Mouse (Mus musculus) lung, postnatal 0 days (tissue): Measurements from ENCODE around the gene Hs2st1. TPM values are rescaled to one million over a fixed set of nuclear protein-coding genes. Genes with fewer than 3 reads are reported as not detected.

Experiments used
- ATAC-seq: fragments of 200-750 bp; cut with Nextera tagmentation; 2 replicates; pipeline ENCODE4 v1.8.0; 2017; ENCODE audit warnings: moderate library complexity
- DNase-seq: peaks from one replicate; pipeline ENCODE4 v3.0.0-alpha.2; 2016; ENCODE audit warnings: low spot score
- H3K27ac ChIP-seq: fragments of 300-500 bp; sonication (generic); 2 replicates; pipeline ENCODE4 v1.5.1; 2014; ENCODE audit warnings: antibody characterized with exemption, mild to moderate bottlenecking, low read length, mixed read lengths
- H3K27me3 ChIP-seq: fragments of 300-500 bp; sonication (generic); replicated peaks from 2 replicates; pipeline ENCODE4 v1.6.1; 2014; ENCODE audit warnings: low read length, mixed read lengths; ENCODE audit not compliant: insufficient read depth
- H3K36me3 ChIP-seq: fragments of 300-500 bp; sonication (generic); 2 replicates; pipeline ENCODE4 v1.6.1; 2014; ENCODE audit warnings: low read length, mixed read lengths; ENCODE audit not compliant: insufficient read depth
- H3K4me1 ChIP-seq: fragments of 300-500 bp; sonication (generic); 2 replicates; pipeline ENCODE4 v1.6.1; 2014; ENCODE audit warnings: antibody characterized with exemption, low read depth, low read length, mixed read lengths; ENCODE audit not compliant: insufficient read depth
- H3K4me2 ChIP-seq: fragments of 300-500 bp; sonication (generic); replicated peaks from 2 replicates; pipeline ENCODE4 v1.6.1; 2014; ENCODE audit warnings: low read depth, mild to moderate bottlenecking, low read length, moderate library complexity, mixed read lengths
- H3K4me3 ChIP-seq: fragments of 300-500 bp; sonication (generic); 2 replicates; pipeline ENCODE4 v1.5.1; 2014; ENCODE audit warnings: low read depth, low read length
- H3K9ac ChIP-seq: fragments of 300-500 bp; sonication (generic); replicated peaks from 2 replicates; pipeline ENCODE4 v1.6.1; 2014; ENCODE audit warnings: low read depth, mild to moderate bottlenecking
- H3K9me3 ChIP-seq: fragments of 300-500 bp; sonication (generic); 2 replicates; pipeline ENCODE4 v1.6.1; 2016; ENCODE audit warnings: low read length, mixed read lengths
- CTCF ChIP-seq: IDR thresholded peaks from 2 replicates; pipeline ENCODE4 v1.5.1; 2016; ENCODE audit warnings: antibody characterized with exemption, mild to moderate bottlenecking
- EP300 ChIP-seq: IDR thresholded peaks from 2 replicates; pipeline ENCODE4 v1.6.1; 2016; ENCODE audit warnings: antibody characterized with exemption, mild to moderate bottlenecking, control low read depth
- WGBS: fragments of 180-500 bp; shearing (Covaris S2); extraction: QIAGEN DNeasy Blood & Tissue Kit; methylation state at CpG from one replicate; pipeline ENCODE4 v1.1.7; 2014; 5-methylcytosine and 5-hydroxymethylcytosine counted together
- polyA plus RNA-seq: library from polyadenylated mRNA; unstranded; fragments of >200 nt; fragmentation: Nextera tagmentation; extraction: Ambion mirVana; gene quantifications from 2 replicates; pipeline ENCODE4 v1.2.1, GENCODE M21; 2015

Gene Hs2st1
- polyA plus RNA-seq, 1 experiment from 2014 or later, result 25.1 TPM

DNA sequence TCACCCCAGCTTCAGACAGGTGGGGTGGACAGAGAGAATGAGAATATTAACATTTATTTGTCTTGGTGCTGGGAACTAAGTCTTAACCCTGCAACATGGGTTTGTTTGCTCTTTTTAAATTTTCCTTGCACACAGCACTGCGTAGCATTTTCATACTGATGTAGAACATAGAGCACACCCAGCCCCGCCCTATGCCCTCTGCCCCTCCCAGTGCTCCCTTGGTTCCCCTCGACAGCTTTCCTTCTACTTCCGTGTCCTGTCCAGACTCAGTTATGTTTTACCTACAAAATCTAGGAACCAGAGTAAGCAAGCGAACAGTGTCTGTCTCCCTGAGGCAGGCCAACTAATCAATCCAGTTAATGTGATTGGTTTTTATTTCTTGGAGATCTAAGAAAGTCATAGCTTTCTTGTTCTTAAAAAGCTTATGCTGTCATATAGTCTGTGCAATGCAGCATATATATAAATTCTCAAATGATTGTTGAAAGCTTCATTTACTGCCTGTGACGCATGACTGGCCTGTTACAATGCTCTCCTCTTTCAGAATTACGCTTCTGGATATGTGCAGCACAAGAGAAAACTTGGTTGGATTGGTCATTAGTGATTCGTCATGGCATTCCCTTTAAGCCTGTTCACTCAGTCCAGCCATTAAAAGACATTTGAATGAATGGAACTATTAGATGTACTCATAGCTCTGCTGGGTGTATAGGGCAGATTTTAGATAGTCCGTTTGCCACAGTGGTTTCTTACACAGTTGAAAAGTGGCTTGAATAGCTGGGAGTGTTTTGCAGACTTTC lies 23.2 kb upstream of the Hs2st1 start:
- Histone ChIP-seq H3K4me3 (no peak overlapping the region), H3K4me2 (no peak overlapping the region), H3K9me3 (no peaks in the 10 kb centered on the region), H3K4me1 (no peaks in the 10 kb centered on the region), H3K36me3 (peaks cover 18% of the 10 kb centered on the region; the same call in 1 of the 2 replicates), H3K9ac (no peak overlapping the region), H3K27me3 (no peaks in the 10 kb centered on the region), H3K27ac (no peak overlapping the region)
- WGBS, result 83% methylated on average over 9 of the region's 9 CpGs
- DNase-seq, result no peak
- TF ChIP-seq EP300, result no peak
- no peak for TF ChIP-seq CTCF
- no peak for ATAC-seq

DNA sequence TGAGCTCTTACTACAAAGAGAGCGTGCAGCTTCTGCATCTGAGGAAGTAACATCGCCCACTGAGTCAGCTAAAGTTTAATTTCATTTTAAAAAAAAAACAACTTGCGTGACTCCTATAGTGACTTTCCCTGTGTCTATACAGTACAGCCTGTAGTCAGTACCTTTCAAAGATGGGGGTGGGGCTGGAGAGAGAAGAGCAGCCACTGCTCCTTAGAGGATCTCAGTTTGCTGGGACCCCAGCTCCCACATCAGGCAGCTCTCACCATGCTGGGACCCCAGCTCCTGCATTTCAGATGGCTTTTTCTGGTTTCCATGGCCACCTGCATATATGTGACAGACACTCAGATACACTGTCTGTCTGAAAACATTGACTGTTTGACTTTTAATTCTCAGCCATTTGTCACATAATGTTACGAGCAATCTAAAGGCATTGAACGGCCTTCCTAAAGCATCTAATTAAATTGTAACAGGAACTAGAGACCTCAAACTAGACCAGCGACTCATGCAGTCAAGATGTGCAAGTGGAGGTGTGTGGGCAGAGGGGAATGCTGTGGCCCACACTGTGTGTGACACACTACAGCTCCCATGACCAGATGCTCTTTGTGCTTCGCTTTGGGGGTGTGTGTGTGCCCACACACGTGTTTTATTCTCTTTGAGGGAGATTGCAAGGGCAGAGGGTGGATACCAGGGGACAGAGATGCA lies 19.4 kb upstream of the Hs2st1 start:
- ATAC-seq (no peak), DNase-seq (no peak)
- Histone ChIP-seq H3K4me3 (no peak overlapping the region), H3K27ac (no peak overlapping the region), H3K9me3 (no peaks in the 10 kb centered on the region), H3K4me1 (peaks cover 4% of the 10 kb centered on the region; the same call in 1 of the 2 replicates), H3K4me2 (no peak overlapping the region), H3K9ac (no peak overlapping the region), H3K27me3 (no peaks in the 10 kb centered on the region), H3K36me3 (peaks cover 15% of the 10 kb centered on the region; the same call in 1 of the 2 replicates)
- TF ChIP-seq CTCF, result no peak
- no peak for TF ChIP-seq EP300
- 88% methylated on average over 8 of the region's 8 CpGs for WGBS

DNA sequence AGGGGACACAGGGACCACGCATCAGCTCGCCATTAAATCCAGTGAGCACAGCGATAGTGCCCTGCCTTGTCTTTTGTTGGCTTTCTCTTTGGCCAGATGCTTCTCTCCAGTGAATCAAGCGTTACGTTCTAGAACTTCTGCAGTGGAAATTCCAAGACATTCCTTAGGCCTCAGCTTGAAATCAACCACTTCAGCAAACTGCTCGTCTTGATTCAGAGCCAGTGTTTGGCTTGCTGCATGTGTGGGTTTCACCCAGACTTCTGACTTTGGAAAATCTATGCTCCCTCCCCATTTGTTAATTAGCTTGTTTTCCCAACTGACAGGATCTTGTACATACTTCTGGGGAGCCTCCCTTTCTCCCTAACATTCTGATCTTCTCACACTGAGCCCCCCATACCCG lies 16.8 kb upstream of the Hs2st1 start:
- peak; percentile 59 for ATAC-seq
- Histone ChIP-seq H3K27me3 (no peaks in the 10 kb centered on the region), H3K36me3 (peaks cover 14% of the 10 kb centered on the region; the same call in 1 of the 2 replicates), H3K9me3 (no peaks in the 10 kb centered on the region), H3K4me2 (no peak overlapping the region), H3K4me3 (no peak overlapping the region), H3K27ac (peak overlapping the region; percentile 38; the same call in 1 of the 2 replicates), H3K4me1 (peaks cover 16% of the 10 kb centered on the region; the same call in 1 of the 2 replicates), H3K9ac (no peak overlapping the region)
- TF ChIP-seq CTCF (no peak), EP300 (no peak)
- 46% methylated on average over 7 of the region's 7 CpGs for whole genome bisulfite sequencing
- peak; percentile 85 for DNase-seq

DNA sequence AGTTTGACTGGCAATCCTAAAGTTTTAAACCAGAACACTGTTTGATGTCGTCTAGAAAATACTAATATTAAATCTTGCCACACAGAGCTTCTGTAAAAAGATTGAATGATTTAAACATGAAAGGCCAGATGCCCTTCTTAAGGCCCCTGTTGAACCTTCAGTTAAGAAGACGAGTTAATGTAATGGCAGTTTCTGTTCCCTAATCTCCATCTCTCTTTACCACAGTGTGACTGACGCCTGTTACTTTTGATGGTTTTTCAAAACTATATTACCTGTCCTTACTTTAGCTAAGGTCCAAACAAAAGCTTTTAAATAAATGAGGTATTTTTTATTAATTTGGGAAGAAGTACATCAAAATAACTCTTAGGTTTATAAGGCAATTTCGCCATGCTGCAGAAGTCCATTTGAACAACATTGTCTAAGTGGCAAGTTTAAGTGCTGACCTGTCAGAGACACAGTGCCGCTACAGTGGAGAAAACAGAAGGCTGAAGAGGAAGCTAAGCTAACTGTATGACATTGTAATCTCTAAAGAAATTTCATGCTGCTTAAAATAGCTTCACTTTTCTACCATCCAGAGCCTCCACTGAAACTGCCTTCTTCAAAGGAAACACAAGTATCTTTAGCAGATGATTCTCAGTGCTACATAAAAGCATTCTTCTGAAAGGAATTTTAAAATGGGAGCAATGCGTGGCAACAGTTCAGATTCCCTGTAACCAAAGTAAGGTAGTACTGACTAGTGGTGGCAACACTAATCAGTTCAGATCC lies 15.0 kb upstream of the Hs2st1 start:
- 66% methylated on average over 6 of the region's 6 CpGs for WGBS
- Histone ChIP-seq H3K36me3 (0 out of 2 replicates have a peak, but pooled peaks cover 4% of the 10 kb centered on the region), H3K4me1 (peaks cover 22% of the 10 kb centered on the region; the same call in 1 of the 2 replicates), H3K27ac (no peak overlapping the region; the same call in 1 of the 2 replicates), H3K4me3 (no peak overlapping the region), H3K4me2 (no peak overlapping the region), H3K27me3 (no peaks in the 10 kb centered on the region), H3K9ac (no peak overlapping the region), H3K9me3 (no peaks in the 10 kb centered on the region)
- TF ChIP-seq CTCF, result no peak
- TF ChIP-seq EP300, result no peak
- DNase-seq, result peak; percentile 49
- peak; percentile 22; the same call in 1 of the 2 replicates for ATAC-seq

- H3K4me1 ChIP-seq, result peaks cover 28% of the 10 kb centered on the region; the same call in 1 of the 2 replicates
- 36% methylated on average over 5 of the region's 5 CpGs for WGBS
- DNase-seq, result no peak
These were observed 13.8 kb upstream of the Hs2st1 start for GRCm38 (mm10) chr3:144583789-144584188.

More at GRCm38 (mm10) chr3:144583789-144584188, 13.8 kb upstream of the Hs2st1 start:
- Histone ChIP-seq H3K9ac (no peak overlapping the region), H3K4me2 (no peak overlapping the region), H3K27me3 (no peaks in the 10 kb centered on the region), H3K4me3 (no peak overlapping the region), H3K9me3 (no peaks in the 10 kb centered on the region), H3K27ac (no peak overlapping the region), H3K36me3 (no peaks in the 10 kb centered on the region)
- no peak for ATAC-seq
- no peak for TF ChIP-seq EP300
- TF ChIP-seq CTCF, result no peak
